Mouse (Mus musculus): ENCODE measurements around the gene Agpat1. TPM values are rescaled to one million over a fixed set of nuclear protein-coding genes. Genes with fewer than 3 reads are reported as not detected.

Gene Agpat1
- polyA plus RNA-seq (2012; rRNA removed), result 316 and 350 TPM in 2 replicates

DNA sequence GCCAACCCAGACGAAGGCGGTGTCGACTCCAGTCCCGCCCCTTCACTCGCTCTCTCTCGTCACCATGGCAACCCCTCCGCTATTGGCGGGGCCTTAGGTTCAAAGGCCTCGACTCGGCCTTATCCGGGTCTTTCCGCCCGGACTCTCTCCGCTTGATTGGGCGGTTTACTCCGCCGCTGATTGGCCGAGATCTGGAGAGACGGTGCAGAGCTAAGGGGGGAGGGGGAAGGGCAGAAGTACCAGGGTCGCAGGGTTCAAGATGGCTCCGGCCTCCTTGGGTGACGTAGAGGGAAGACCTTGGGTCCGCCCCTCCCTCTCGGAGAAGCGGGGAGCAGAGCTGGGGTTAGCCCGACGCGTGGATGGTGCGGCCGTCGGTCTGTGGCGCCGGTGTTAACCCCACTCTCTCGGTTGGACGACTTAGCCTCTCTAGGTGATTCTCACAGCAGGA lies at the start of gene Agpat1:
Agpat1 (plus strand) TSS at position 202 of the 448 bp plus-strand sequence.
- WGBS, result under 1% methylated on average over 35 of the region's 35 CpGs
- Histone ChIP-seq H3K4me1 (replicated peaks; ENCODE audit: control insufficient read depth, insufficient read depth, low read length) (peaks cover 36% of the 10 kb centered on the region), H3K4me3 (ENCODE audit: control insufficient read depth, insufficient read depth, low read length) (peak within 1 kb of the TSS; percentile 87), H3K36me3 (ENCODE audit: control insufficient read depth, insufficient read depth, low read length) (no peaks in the 10 kb centered on the region), H3K27me3 (ENCODE audit: control insufficient read depth, insufficient read depth, low read length) (no peaks in the 10 kb centered on the region), H3K27ac (ENCODE audit: control insufficient read depth, insufficient read depth, low read length) (peak within 1 kb of the TSS; percentile 84)
- TF ChIP-seq POLR2A (IDR thresholded peaks at IDR 0.05; ENCODE audit: control insufficient read depth, extremely low read depth, insufficient read depth, low read length, poor library complexity) (peak; percentile 79), CTCF (IDR thresholded peaks at IDR 0.05; ENCODE audit: borderline replicate concordance, control insufficient read depth, extremely low read depth, insufficient read depth, low read length, poor library complexity) (0 out of 2 replicates have a peak, but pooled peaks have one; percentile 62)
- peak; percentile 98 for DNase-seq

DNA sequence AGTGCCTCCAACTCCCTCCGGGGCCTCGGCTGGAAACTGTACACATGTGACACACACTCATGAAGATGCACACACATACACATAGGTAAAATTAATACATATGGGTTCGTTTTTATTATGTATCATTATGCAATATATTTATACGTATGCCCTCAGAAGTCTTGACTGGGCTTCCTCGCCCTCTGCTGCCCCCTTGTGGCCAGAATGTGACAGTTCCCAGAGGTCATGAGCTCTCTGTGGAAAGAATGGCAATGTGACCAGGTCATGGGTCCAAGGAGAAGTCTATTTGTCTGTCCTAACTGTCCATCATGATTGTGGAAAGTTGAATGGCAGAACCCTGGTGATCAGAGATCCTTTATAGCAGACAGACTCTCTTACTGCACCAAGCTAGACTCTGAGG lies 48.6 kb upstream of the Agpat1 start:
- WGBS, result 15% methylated on average over 5 of the region's 5 CpGs
- peak; percentile 75 for DNase-seq
- H3K36me3 ChIP-seq (ENCODE audit: control insufficient read depth, insufficient read depth, low read length), result no peaks in the 10 kb centered on the region
- H3K4me1 ChIP-seq (replicated peaks; ENCODE audit: control insufficient read depth, insufficient read depth, low read length), result no peaks in the 10 kb centered on the region
- H3K27me3 ChIP-seq (ENCODE audit: control insufficient read depth, insufficient read depth, low read length), result no peaks in the 10 kb centered on the region
- TF ChIP-seq CTCF (IDR thresholded peaks at IDR 0.05; ENCODE audit: borderline replicate concordance, control insufficient read depth, extremely low read depth, insufficient read depth, low read length, poor library complexity), result peak; percentile 61; the same call in 1 of the 2 replicates
- TF ChIP-seq POLR2A (IDR thresholded peaks at IDR 0.05; ENCODE audit: control insufficient read depth, extremely low read depth, insufficient read depth, low read length, poor library complexity), result no peak
- H3K27ac ChIP-seq (ENCODE audit: control insufficient read depth, insufficient read depth, low read length), result no peak overlapping the region
- no peak overlapping the region for H3K4me3 ChIP-seq (ENCODE audit: control insufficient read depth, insufficient read depth, low read length)

DNA sequence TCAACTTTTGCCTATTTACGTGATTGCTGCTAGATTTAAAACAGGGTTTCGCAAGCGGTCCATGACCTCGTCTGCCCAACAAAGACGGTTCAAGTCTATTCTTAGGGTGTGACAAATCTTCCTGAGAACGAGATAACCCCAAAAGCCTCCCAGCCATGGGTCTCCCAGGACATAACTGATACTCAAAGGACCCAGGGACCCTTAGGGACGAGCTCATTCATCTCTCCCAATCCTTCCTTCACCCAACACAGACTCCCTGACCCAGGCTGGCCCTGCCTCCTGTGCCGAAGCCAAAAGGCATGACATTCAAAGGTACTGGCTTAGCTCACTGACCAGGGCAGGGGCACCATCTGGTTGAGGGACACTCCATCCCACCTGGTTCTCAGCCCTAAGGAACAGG lies 47.7 kb upstream of the Agpat1 start:
- 83% methylated on average over 8 of the region's 8 CpGs for WGBS
- no peaks in the 10 kb centered on the region for H3K36me3 ChIP-seq (ENCODE audit: control insufficient read depth, insufficient read depth, low read length)
- no peaks in the 10 kb centered on the region for H3K27me3 ChIP-seq (ENCODE audit: control insufficient read depth, insufficient read depth, low read length)
- H3K27ac ChIP-seq (ENCODE audit: control insufficient read depth, insufficient read depth, low read length), result no peak overlapping the region
- H3K4me1 ChIP-seq (replicated peaks; ENCODE audit: control insufficient read depth, insufficient read depth, low read length), result peaks cover 3% of the 10 kb centered on the region
- H3K4me3 ChIP-seq (ENCODE audit: control insufficient read depth, insufficient read depth, low read length), result no peak overlapping the region
- DNase-seq, result no peak
- TF ChIP-seq CTCF (IDR thresholded peaks at IDR 0.05; ENCODE audit: borderline replicate concordance, control insufficient read depth, extremely low read depth, insufficient read depth, low read length, poor library complexity) (no peak), POLR2A (IDR thresholded peaks at IDR 0.05; ENCODE audit: control insufficient read depth, extremely low read depth, insufficient read depth, low read length, poor library complexity) (no peak)

DNA sequence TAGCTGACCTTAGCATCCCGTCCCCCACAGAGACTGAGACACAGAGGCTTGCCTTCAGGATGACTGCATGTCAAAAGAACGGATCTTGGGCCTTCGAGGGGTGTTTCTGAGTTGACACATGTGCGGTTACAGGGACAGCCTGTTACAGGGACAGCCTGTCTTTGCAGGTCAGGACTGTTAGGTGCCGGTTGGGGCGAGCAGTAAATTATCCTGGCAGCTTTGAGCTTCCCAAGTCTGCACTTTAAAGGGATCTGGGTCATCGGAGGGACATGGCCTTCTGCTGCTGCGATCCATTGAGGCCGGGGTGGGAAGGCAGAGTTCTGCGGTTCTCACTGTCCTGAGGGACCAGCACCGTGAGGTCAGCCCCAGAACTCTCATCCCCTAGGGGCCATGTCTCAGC lies 46.7 kb upstream of the Agpat1 start:
- DNase-seq, result no peak
- H3K36me3 ChIP-seq (ENCODE audit: control insufficient read depth, insufficient read depth, low read length), result no peaks in the 10 kb centered on the region
- H3K4me3 ChIP-seq (ENCODE audit: control insufficient read depth, insufficient read depth, low read length), result no peak overlapping the region
- H3K4me1 ChIP-seq (replicated peaks; ENCODE audit: control insufficient read depth, insufficient read depth, low read length), result peaks cover 5% of the 10 kb centered on the region
- no peak overlapping the region for H3K27ac ChIP-seq (ENCODE audit: control insufficient read depth, insufficient read depth, low read length)
- H3K27me3 ChIP-seq (ENCODE audit: control insufficient read depth, insufficient read depth, low read length), result no peaks in the 10 kb centered on the region
- 95% methylated on average over 11 of the region's 11 CpGs for WGBS
- TF ChIP-seq CTCF (IDR thresholded peaks at IDR 0.05; ENCODE audit: borderline replicate concordance, control insufficient read depth, extremely low read depth, insufficient read depth, low read length, poor library complexity) (no peak), POLR2A (IDR thresholded peaks at IDR 0.05; ENCODE audit: control insufficient read depth, extremely low read depth, insufficient read depth, low read length, poor library complexity) (no peak)

DNA sequence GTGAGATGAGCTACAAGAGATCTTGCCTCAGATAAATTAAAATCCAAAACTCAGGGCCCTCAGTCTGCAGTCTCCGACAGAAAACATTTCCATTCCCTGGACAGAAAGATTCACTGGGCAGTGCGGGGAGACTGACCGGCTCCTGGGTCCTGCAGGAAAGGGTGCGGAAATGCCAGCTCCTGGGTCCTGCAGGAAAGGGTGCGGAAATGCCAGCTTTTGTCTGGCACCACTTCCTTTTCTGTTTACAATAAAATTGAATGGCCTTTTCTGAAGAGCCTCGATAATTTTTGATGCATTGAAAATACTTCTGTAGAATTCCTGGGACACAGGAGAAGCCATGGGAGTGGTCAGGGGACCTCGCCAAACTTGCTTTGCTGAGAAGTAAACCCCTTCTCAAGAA lies 44.9 kb upstream of the Agpat1 start:
- Histone ChIP-seq H3K27ac (ENCODE audit: control insufficient read depth, insufficient read depth, low read length) (no peak overlapping the region), H3K36me3 (ENCODE audit: control insufficient read depth, insufficient read depth, low read length) (no peaks in the 10 kb centered on the region), H3K27me3 (ENCODE audit: control insufficient read depth, insufficient read depth, low read length) (no peaks in the 10 kb centered on the region), H3K4me3 (ENCODE audit: control insufficient read depth, insufficient read depth, low read length) (no peak overlapping the region), H3K4me1 (replicated peaks; ENCODE audit: control insufficient read depth, insufficient read depth, low read length) (peaks cover 5% of the 10 kb centered on the region)
- WGBS, result 90% methylated on average over 7 of the region's 7 CpGs
- DNase-seq, result no peak
- TF ChIP-seq POLR2A (IDR thresholded peaks at IDR 0.05; ENCODE audit: control insufficient read depth, extremely low read depth, insufficient read depth, low read length, poor library complexity), result no peak

DNA sequence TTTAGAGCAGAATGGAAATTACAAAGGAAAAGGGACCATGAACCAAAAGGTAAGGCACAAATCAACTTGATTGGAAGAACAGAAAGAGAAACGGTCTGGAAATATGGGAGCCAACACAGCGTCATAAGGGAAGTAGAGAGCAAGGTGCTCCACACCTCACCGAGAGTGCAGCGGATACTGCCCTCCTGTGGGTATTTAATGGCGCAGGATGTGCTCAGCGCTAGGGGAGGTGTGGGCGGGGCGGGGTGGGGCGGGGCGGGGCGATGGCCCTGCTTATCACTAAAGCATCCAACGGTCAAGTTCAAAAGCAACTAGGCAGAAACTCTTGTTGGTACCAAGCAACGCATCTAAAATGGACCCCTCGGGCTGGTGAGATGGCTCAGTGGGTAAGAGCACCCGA lies 44.2 kb upstream of the Agpat1 start:
- 58% methylated on average over 15 of the region's 15 CpGs for WGBS
- H3K4me3 ChIP-seq (ENCODE audit: control insufficient read depth, insufficient read depth, low read length), result no peak overlapping the region
- H3K4me1 ChIP-seq (replicated peaks; ENCODE audit: control insufficient read depth, insufficient read depth, low read length), result peaks cover 5% of the 10 kb centered on the region
- H3K36me3 ChIP-seq (ENCODE audit: control insufficient read depth, insufficient read depth, low read length), result no peaks in the 10 kb centered on the region
- no peaks in the 10 kb centered on the region for H3K27me3 ChIP-seq (ENCODE audit: control insufficient read depth, insufficient read depth, low read length)
- H3K27ac ChIP-seq (ENCODE audit: control insufficient read depth, insufficient read depth, low read length), result no peak overlapping the region
- no peak for DNase-seq
- no peak for TF ChIP-seq CTCF (IDR thresholded peaks at IDR 0.05; ENCODE audit: borderline replicate concordance, control insufficient read depth, extremely low read depth, insufficient read depth, low read length, poor library complexity)
- no peak for TF ChIP-seq POLR2A (IDR thresholded peaks at IDR 0.05; ENCODE audit: control insufficient read depth, extremely low read depth, insufficient read depth, low read length, poor library complexity)

DNA sequence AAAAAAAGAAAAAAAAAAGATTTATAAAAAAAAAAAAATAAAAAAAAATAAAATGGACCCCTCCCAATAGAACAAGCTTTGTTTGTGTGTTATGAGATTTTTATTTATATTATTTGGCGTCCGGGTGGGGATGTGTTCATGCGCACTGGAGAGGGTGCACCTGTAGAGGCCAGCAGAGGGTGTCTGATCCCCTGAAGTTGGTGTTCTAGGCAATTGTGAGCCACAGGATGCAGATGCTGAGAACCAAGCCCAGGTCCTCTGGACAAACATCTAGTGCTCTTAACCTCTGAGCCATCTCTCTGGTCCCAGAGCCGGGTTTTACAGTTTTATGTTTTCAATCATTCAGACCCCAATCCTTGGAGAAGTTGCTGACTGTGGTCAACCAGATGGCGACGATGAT lies 43.6 kb upstream of the Agpat1 start:
- 91% methylated on average over 6 of the region's 6 CpGs for WGBS
- TF ChIP-seq POLR2A (IDR thresholded peaks at IDR 0.05; ENCODE audit: control insufficient read depth, extremely low read depth, insufficient read depth, low read length, poor library complexity), result no peak
- TF ChIP-seq CTCF (IDR thresholded peaks at IDR 0.05; ENCODE audit: borderline replicate concordance, control insufficient read depth, extremely low read depth, insufficient read depth, low read length, poor library complexity), result no peak
- peaks cover 5% of the 10 kb centered on the region for H3K4me1 ChIP-seq (replicated peaks; ENCODE audit: control insufficient read depth, insufficient read depth, low read length)
- no peak overlapping the region for H3K27ac ChIP-seq (ENCODE audit: control insufficient read depth, insufficient read depth, low read length)
- H3K4me3 ChIP-seq (ENCODE audit: control insufficient read depth, insufficient read depth, low read length), result no peak overlapping the region
- H3K27me3 ChIP-seq (ENCODE audit: control insufficient read depth, insufficient read depth, low read length), result no peaks in the 10 kb centered on the region
- no peaks in the 10 kb centered on the region for H3K36me3 ChIP-seq (ENCODE audit: control insufficient read depth, insufficient read depth, low read length)
- no peak for DNase-seq
